Mouse (Mus musculus) kidney, embryonic 14.5 days (tissue): ENCODE results near the gene Id3. TPM values are rescaled to one million over a fixed set of nuclear protein-coding genes. Genes with fewer than 3 reads are reported as not detected.

ENCODE experiments used
- ATAC-seq: fragments of 200-750 bp; cut with Nextera tagmentation; 2 replicates; pipeline ENCODE4 v1.8.0; 2017; ENCODE audit warnings: moderate number of reproducible peaks, mild to moderate bottlenecking, moderate TSS enrichment, moderate library complexity; ENCODE audit not compliant: low FRiP score, low TSS enrichment
- H3K27ac ChIP-seq: fragments of 300-500 bp; sonication (generic); 2 replicates; pipeline ENCODE4 v1.5.1; 2014; ENCODE audit warnings: low read depth, mild to moderate bottlenecking, low read length, moderate library complexity, mixed read lengths
- H3K27me3 ChIP-seq: fragments of 300-500 bp; sonication (generic); 2 replicates; pipeline ENCODE4 v1.6.1; 2014; ENCODE audit warnings: mild to moderate bottlenecking, low read length; ENCODE audit not compliant: control insufficient read depth, insufficient read depth
- H3K36me3 ChIP-seq: fragments of 300-500 bp; sonication (generic); 2 replicates; pipeline ENCODE4 v1.6.1; 2014; ENCODE audit warnings: low read length, mixed read lengths; ENCODE audit not compliant: control insufficient read depth, insufficient read depth
- H3K4me1 ChIP-seq: fragments of 300-500 bp; sonication (generic); 2 replicates; pipeline ENCODE4 v1.6.1; 2014; ENCODE audit warnings: low read length, mixed read lengths; ENCODE audit not compliant: control insufficient read depth, insufficient read depth
- H3K4me2 ChIP-seq: fragments of 300-500 bp; sonication (generic); replicated peaks from 2 replicates; pipeline ENCODE4 v1.6.1; 2014; ENCODE audit warnings: low read depth, mild to moderate bottlenecking, low read length
- H3K4me3 ChIP-seq: fragments of 300-500 bp; sonication (generic); 2 replicates; pipeline ENCODE4 v1.5.1; 2014; ENCODE audit warnings: mild to moderate bottlenecking, low read length
- H3K9ac ChIP-seq: fragments of 300-500 bp; sonication (generic); 2 replicates; pipeline ENCODE4 v1.6.1; 2014; ENCODE audit warnings: low read depth, mild to moderate bottlenecking, low read length, moderate library complexity
- H3K9me3 ChIP-seq: fragments of 300-500 bp; sonication (generic); 2 replicates; pipeline ENCODE4 v1.6.1; 2016; ENCODE audit warnings: low read length; ENCODE audit not compliant: control insufficient read depth
- WGBS: fragments of 180-500 bp; shearing (Covaris S2); extraction: QIAGEN DNeasy Blood & Tissue Kit; methylation state at CpG from one replicate; pipeline ENCODE4 v1.1.7; 2014; 5-methylcytosine and 5-hydroxymethylcytosine counted together
- polyA plus RNA-seq: library from polyadenylated mRNA; unstranded; fragments of >200 nt; fragmentation: Nextera tagmentation; extraction: Ambion mirVana; gene quantifications from 2 replicates; pipeline ENCODE4 v1.2.1, GENCODE M21; 2014

Gene Id3
- polyA plus RNA-seq, 1 experiment from 2014 or later = 848 TPM

GRCm38 (mm10) chr4:136179456-136179855 is 36.2 kb downstream of the Id3 start:
- ATAC-seq = no peak
- peaks cover 2% of the 10 kb centered on the region; the same call in 1 of the 2 replicates for H3K36me3 ChIP-seq
- H3K4me3 ChIP-seq = 0 out of 2 replicates have a peak overlapping the region, but pooled peaks have one; percentile 38
- H3K27ac ChIP-seq = 0 out of 2 replicates have a peak overlapping the region, but pooled peaks have one; percentile 65
- H3K4me2 ChIP-seq = peak overlapping the region; percentile 54; the same call in 1 of the 2 replicates
- WGBS = 92% methylated on average over 7 of the region's 7 CpGs
- peaks cover 32% of the 10 kb centered on the region for H3K4me1 ChIP-seq
- H3K9me3 ChIP-seq = no peaks in the 10 kb centered on the region
- H3K9ac ChIP-seq = no peak overlapping the region
- H3K27me3 ChIP-seq = no peaks in the 10 kb centered on the region

DNA sequence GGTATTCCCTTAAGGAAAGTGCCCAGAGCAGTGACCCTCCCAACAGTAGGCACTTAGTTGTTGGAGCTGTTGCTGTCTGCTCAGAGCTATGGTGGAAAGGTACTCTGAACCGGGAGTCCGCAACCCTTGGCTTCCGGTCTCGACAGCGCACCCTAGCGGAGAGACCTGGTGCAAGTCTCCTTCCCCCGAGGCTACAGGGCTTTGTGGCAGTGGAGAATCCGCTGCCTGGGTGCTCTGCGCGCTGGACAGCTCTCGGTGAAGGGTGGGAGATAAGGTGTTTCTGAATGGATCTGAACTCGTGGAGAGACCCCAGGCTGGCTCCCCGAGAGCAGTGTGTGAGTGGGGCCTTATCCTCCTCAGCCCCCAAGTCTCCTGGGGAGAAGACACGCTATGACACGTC is 36.7 kb downstream of the Id3 start:
- ATAC-seq = peak; percentile 13
- H3K27me3 ChIP-seq = no peaks in the 10 kb centered on the region
- H3K4me2 ChIP-seq = peak overlapping the region; percentile 54
- 6% methylated on average over 15 of the region's 15 CpGs for WGBS
- H3K9ac ChIP-seq = peak overlapping the region; percentile 50
- H3K4me3 ChIP-seq = peak overlapping the region; percentile 38
- peak overlapping the region; percentile 65 for H3K27ac ChIP-seq
- peaks cover 27% of the 10 kb centered on the region for H3K4me1 ChIP-seq
- H3K9me3 ChIP-seq = no peaks in the 10 kb centered on the region
- peaks cover 2% of the 10 kb centered on the region; the same call in 1 of the 2 replicates for H3K36me3 ChIP-seq

DNA sequence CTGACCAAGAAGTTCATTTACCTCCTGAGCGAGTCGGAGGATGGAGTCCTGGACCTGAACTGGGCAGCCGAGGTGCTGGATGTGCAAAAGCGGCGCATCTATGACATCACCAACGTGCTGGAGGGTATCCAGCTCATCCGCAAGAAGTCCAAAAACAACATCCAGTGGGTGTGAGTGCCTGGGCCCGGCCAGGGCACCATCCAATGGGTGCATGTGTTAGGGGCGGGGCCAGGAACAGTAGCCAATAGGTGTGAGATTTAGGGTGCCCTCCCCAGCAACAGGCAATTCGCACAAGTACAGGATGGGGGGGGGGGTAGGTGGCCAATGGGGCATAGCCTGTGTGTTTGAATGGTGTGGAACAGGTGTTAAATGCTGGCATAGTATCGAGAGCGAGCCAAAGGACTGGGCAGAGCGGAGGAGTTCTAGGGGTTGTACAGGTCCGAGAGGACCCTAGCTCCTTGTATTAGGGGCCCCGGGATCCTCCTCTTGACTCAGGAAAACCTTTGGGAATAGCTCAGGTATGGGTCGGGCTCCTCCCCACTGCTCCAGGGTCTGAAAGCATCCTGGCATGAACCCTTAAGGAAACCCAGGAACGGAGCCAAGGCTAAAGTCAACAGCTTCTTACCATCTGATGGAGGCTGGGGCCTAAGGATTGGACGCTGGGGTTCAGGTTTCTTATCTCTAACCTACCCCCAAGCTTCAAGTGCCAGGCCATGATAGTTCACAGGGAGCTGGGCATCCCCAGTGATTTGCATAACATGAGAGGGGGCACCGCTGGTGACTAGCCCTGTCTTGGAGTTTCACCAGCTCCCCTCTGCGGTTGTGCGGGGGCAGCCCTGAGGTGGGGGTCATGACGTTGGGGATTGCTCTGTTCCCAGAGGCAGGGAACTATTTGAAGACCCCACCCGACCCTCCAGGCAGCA is 37.4 kb downstream of the Id3 start:
- peak; percentile 91 for ATAC-seq
- no peaks in the 10 kb centered on the region for H3K27me3 ChIP-seq
- peak overlapping the region; percentile 65 for H3K27ac ChIP-seq
- H3K4me1 ChIP-seq = peaks cover 26% of the 10 kb centered on the region
- no peaks in the 10 kb centered on the region for H3K9me3 ChIP-seq
- peaks cover 2% of the 10 kb centered on the region; the same call in 1 of the 2 replicates for H3K36me3 ChIP-seq
- H3K4me2 ChIP-seq = peak overlapping the region; percentile 54
- H3K9ac ChIP-seq = peak overlapping the region; percentile 50
- WGBS = 12% methylated on average over 23 of the region's 23 CpGs
- peak overlapping the region; percentile 38 for H3K4me3 ChIP-seq

DNA sequence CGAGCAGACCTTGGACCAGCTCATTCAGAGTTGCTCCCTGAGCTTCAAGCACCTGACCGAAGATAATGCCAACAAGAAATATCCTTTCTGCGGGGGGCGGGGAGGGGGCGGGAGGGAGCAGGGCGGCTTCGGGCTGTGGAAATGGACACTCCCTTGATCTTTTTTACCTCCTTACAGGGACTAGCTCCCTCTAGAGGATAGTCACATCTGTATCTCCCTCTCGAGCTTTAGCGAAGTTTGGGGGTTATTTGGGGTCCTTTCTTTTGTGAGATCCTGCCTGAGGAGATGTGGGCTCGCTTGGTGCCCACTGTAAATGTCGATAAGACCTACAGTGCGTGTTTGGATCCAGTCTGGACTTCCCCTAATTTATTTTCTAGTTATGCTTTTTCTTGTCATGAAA is 38.1 kb downstream of the Id3 start:
- Histone ChIP-seq H3K4me3 (no peak overlapping the region), H3K4me2 (peak overlapping the region; percentile 54; the same call in 1 of the 2 replicates), H3K9ac (no peak overlapping the region), H3K27me3 (no peaks in the 10 kb centered on the region), H3K9me3 (no peaks in the 10 kb centered on the region), H3K27ac (no peak overlapping the region), H3K36me3 (peaks cover 5% of the 10 kb centered on the region; the same call in 1 of the 2 replicates), H3K4me1 (peaks cover 22% of the 10 kb centered on the region)
- ATAC-seq = no peak
- WGBS = 27% methylated on average over 12 of the region's 12 CpGs

- WGBS = 65% methylated on average over 9 of the region's 9 CpGs
- peaks cover 8% of the 10 kb centered on the region; the same call in 1 of the 2 replicates for H3K4me1 ChIP-seq
- no peak overlapping the region for H3K4me2 ChIP-seq
- no peak for ATAC-seq
- H3K27me3 ChIP-seq = no peaks in the 10 kb centered on the region
- no peak overlapping the region; the same call in 1 of the 2 replicates for H3K27ac ChIP-seq
- H3K9me3 ChIP-seq = no peaks in the 10 kb centered on the region
- H3K9ac ChIP-seq = no peak overlapping the region
- no peak overlapping the region for H3K4me3 ChIP-seq
- peaks cover 26% of the 10 kb centered on the region; the same call in 1 of the 2 replicates for H3K36me3 ChIP-seq
These were observed 42.1 kb downstream of the Id3 start for GRCm38 (mm10) chr4:136185375-136185774.

DNA sequence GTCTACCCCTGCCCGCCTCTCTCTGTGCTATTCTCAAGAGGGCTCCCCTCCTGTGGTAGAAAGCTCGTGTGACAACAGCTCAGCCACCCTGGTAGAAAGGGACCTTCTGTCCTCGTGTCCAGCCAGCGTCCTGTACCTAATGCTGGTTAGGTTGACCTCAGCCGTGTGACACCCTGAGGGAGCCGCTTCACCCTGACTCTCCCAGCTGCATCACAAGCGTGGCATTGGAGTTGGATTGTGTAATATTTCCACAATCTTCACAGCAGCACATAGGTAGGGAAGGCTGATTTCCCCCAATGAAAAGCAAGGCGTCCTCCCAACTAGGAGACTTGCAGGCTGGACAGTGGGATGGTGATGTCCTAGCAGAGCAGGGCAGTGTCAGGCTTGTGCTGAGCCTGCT is 43.0 kb downstream of the Id3 start:
- ATAC-seq = no peak
- peaks cover 30% of the 10 kb centered on the region; the same call in 1 of the 2 replicates for H3K36me3 ChIP-seq
- no peak overlapping the region for H3K4me3 ChIP-seq
- H3K4me2 ChIP-seq = no peak overlapping the region
- no peaks in the 10 kb centered on the region for H3K27me3 ChIP-seq
- 81% methylated on average over 8 of the region's 8 CpGs for WGBS
- H3K27ac ChIP-seq = no peak overlapping the region
- H3K9me3 ChIP-seq = no peaks in the 10 kb centered on the region
- 0 out of 2 replicates have a peak, but pooled peaks cover 2% of the 10 kb centered on the region for H3K4me1 ChIP-seq
- H3K9ac ChIP-seq = no peak overlapping the region

DNA sequence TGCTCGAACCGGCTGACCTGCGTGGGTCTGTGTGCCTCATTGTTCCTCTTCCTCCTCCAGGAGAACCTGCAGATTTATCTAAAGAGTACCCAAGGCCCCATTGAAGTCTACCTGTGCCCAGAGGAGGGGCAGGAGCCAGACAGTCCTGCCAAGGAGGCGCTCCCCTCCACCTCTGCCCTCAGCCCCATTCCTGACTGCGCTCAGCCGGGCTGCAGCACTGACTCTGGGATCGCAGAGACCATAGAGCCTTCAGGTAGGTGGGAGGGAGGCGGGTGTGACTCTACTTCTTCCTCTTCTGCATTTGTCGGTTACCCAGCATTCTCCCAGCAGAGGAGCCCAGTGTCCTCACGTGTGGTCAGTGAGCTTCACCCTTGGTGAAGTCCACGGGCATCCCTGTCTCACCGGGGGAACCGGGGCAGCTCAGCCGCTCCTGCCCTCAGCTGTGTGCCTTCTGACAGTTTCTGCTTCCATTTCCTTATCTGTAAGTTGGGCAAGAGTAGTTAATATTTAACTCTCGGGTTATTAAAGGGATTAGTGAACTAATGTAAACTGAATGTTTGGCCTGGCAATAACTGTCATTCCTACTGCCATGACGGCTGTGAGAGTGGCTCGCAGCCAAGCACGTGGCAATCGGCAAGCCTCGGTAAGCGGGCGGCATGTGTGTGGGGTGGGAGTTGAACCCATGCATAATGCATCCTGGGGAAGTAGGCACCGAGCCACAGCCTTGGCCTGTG is 43.6 kb downstream of the Id3 start:
- peaks cover 32% of the 10 kb centered on the region; the same call in 1 of the 2 replicates for H3K36me3 ChIP-seq
- no peaks in the 10 kb centered on the region for H3K27me3 ChIP-seq
- no peak for ATAC-seq
- WGBS = 75% methylated on average over 23 of the region's 23 CpGs
- no peak overlapping the region for H3K27ac ChIP-seq
- no peaks in the 10 kb centered on the region for H3K9me3 ChIP-seq
- no peak overlapping the region for H3K4me2 ChIP-seq
- no peak overlapping the region for H3K9ac ChIP-seq
- H3K4me3 ChIP-seq = no peak overlapping the region
- H3K4me1 ChIP-seq = no peaks in the 10 kb centered on the region

- no peak for ATAC-seq
- peaks cover 47% of the 10 kb centered on the region; the same call in 1 of the 2 replicates for H3K36me3 ChIP-seq
- H3K27ac ChIP-seq = no peak overlapping the region
- H3K4me1 ChIP-seq = no peaks in the 10 kb centered on the region
- no peak overlapping the region for H3K4me3 ChIP-seq
- 89% methylated on average over 6 of the region's 6 CpGs for WGBS
- H3K9ac ChIP-seq = no peak overlapping the region
- no peaks in the 10 kb centered on the region for H3K9me3 ChIP-seq
- H3K4me2 ChIP-seq = no peak overlapping the region
- no peaks in the 10 kb centered on the region for H3K27me3 ChIP-seq
These were observed 45.9 kb downstream of the Id3 start for GRCm38 (mm10) chr4:136188973-136189737.
